Mouse (Mus musculus) mouse embryonic stem cell (cell line): Measurements from ENCODE around the gene Sept8.

Experiments used
- in situ Hi-C, 2 experiments: fragments of 300-500 bp; cut with MboI; formaldehyde crosslinking; loops; 1 replicate in 1 of 2; 3 replicates in 1 of 2; pipeline ENCODE4 v1.14.3; 2019 to 2020; ENCODE audit warnings: low sequenced_read_pairs in 2 of 2, low pct_unique_long_range_greater_than_20kb in 1 of 2, mixed read lengths in 1 of 2; ENCODE audit not compliant: unreplicated experiment in 1 of 2

Gene Sept8

GRCm38 (mm10) chr11:53521120-53521820 lies 2.2 kb downstream of the Sept8 start:
- in situ Hi-C loops: no loop called here

- in situ Hi-C loops: no loop called here
Observed at GRCm38 (mm10) chr11:53521821-53522131, 2.7 kb downstream of the Sept8 start.

- in situ Hi-C loops: no loop called here
Observed at GRCm38 (mm10) chr11:53522362-53522761, 3.3 kb downstream of the Sept8 start.

GRCm38 (mm10) chr11:53522930-53523329 lies 3.9 kb downstream of the Sept8 start:
- in situ Hi-C loops: no loop called here

GRCm38 (mm10) chr11:53523545-53524405 lies 4.7 kb downstream of the Sept8 start:
- in situ Hi-C loops: no loop called here

- in situ Hi-C loops: no loop called here
Observed at GRCm38 (mm10) chr11:53524905-53525304, 5.8 kb downstream of the Sept8 start.

- in situ Hi-C loops: no loop called here
Observed at GRCm38 (mm10) chr11:53525461-53525860, 6.4 kb downstream of the Sept8 start.

- in situ Hi-C loops: no loop called here
Observed at GRCm38 (mm10) chr11:53528397-53529252, 9.6 kb downstream of the Sept8 start.

GRCm38 (mm10) chr11:53529253-53529557 lies 10.1 kb downstream of the Sept8 start:
- in situ Hi-C loops: no loop called here

- in situ Hi-C loops: no loop called here
Observed at GRCm38 (mm10) chr11:53530001-53530400, 10.9 kb downstream of the Sept8 start.

GRCm38 (mm10) chr11:53531578-53532230 lies 12.6 kb downstream of the Sept8 start:
- in situ Hi-C loops: no loop called here

GRCm38 (mm10) chr11:53532231-53532620 lies 13.2 kb downstream of the Sept8 start:
- in situ Hi-C loops: no loop called here

- in situ Hi-C loops: no loop called here
Observed at GRCm38 (mm10) chr11:53539002-53539491, 20.0 kb downstream of the Sept8 start.

GRCm38 (mm10) chr11:53540394-53540793 lies 21.3 kb downstream of the Sept8 start:
- in situ Hi-C loops: no loop called here

- in situ Hi-C loops: no loop called here
Observed at GRCm38 (mm10) chr11:53541222-53541621, 22.2 kb downstream of the Sept8 start.

GRCm38 (mm10) chr11:53543021-53543420 lies 24.0 kb downstream of the Sept8 start:
- in situ Hi-C loops: no loop called here

GRCm38 (mm10) chr11:53546271-53546670 lies 27.2 kb downstream of the Sept8 start:
- in situ Hi-C loops: no loop called here

- in situ Hi-C loops: no loop called here
Observed at GRCm38 (mm10) chr11:53547566-53547965, 28.5 kb downstream of the Sept8 start.
